8 mouse cellular contexts compared by ENCODE assay signal in genomic region chr11:115276780-115277603, GRCm38 (mm10). TPM values are rescaled to one million over a fixed set of nuclear protein-coding genes. Genes with fewer than 3 reads are reported as not detected.
DNase-seq lines count a peak whose midpoint lies in the region; ATAC-seq and TF ChIP-seq lines count a peak whose summit lies in the region.

Fdxr (minus strand) TSS chr11:115277050.

- peak within 1 kb of the TSS; percentile 83 for H3K4me2 ChIP-seq in forebrain, embryonic 13.5 days
- peak within 1 kb of the TSS; percentile 92 for H3K4me2 ChIP-seq in liver, postnatal 0 days (ENCODE audit: low read depth, low read length)
- H3K4me2 ChIP-seq in neural tube, embryonic 14.5 days (ENCODE audit: low read depth, low read length), result peak within 1 kb of the TSS; percentile 77

- ATAC-seq in cerebellum, adult (ENCODE audit: insufficient number of reproducible peaks, low FRiP score, low TSS enrichment), result peak; percentile 91
- ATAC-seq in forebrain, embryonic 13.5 days, result peak; percentile 96
- ATAC-seq in liver, postnatal 0 days, result peak; percentile 90
- peak; percentile 96 for ATAC-seq in neural tube, embryonic 14.5 days (ENCODE audit: low read depth)

- no peak for TF ChIP-seq EP300 in ES-Bruce4 (IDR thresholded peaks at IDR 0.05; ENCODE audit: insufficient read depth, low read depth, low read length)
- peak; percentile 86 for TF ChIP-seq EP300 in liver, postnatal 0 days (IDR thresholded peaks at IDR 0.05; ENCODE audit: low read depth)

- H3K4me3 ChIP-seq in ES-Bruce4 (ENCODE audit: low read depth, low read length), result peak within 1 kb of the TSS; percentile 89
- H3K4me3 ChIP-seq in forebrain, embryonic 13.5 days, result peak within 1 kb of the TSS; percentile 67
- H3K4me3 ChIP-seq in liver, postnatal 0 days (ENCODE audit: low read depth, low read length), result peak within 1 kb of the TSS; percentile 61
- H3K4me3 ChIP-seq in neural tube, embryonic 14.5 days (ENCODE audit: low read depth, low read length), result peak within 1 kb of the TSS; percentile 55

- peak within 1 kb of the TSS; percentile 35; the same call in 1 of the 2 replicates for H3K27ac ChIP-seq in ES-Bruce4 (ENCODE audit: insufficient read depth, low read length)
- peak within 1 kb of the TSS; percentile 86 for H3K27ac ChIP-seq in forebrain, embryonic 13.5 days
- H3K27ac ChIP-seq in liver, postnatal 0 days (ENCODE audit: low read depth), result peak within 1 kb of the TSS; percentile 93
- peak within 1 kb of the TSS; percentile 91 for H3K27ac ChIP-seq in neural tube, embryonic 14.5 days (ENCODE audit: low read depth, low read length)

- intact Hi-C loops in heart, postnatal 10 days (cut with DNase I), result no loop called here

- no peaks in the 10 kb centered on the region for H3K9me3 ChIP-seq in ES-Bruce4 (replicated peaks; ENCODE audit: control insufficient read depth, insufficient read depth, low read length, poor library complexity, severe bottlenecking)
- no peaks in the 10 kb centered on the region for H3K9me3 ChIP-seq in forebrain, embryonic 13.5 days (replicated peaks)
- no peaks in the 10 kb centered on the region for H3K9me3 ChIP-seq in liver, postnatal 0 days (ENCODE audit: low read length)
- H3K9me3 ChIP-seq in neural tube, embryonic 14.5 days (ENCODE audit: control insufficient read depth, low read length), result no peaks in the 10 kb centered on the region

- H3K36me3 ChIP-seq in ES-Bruce4 (ENCODE audit: control insufficient read depth, insufficient read depth, low read length, poor library complexity, severe bottlenecking), result no peaks in the 10 kb centered on the region
- H3K36me3 ChIP-seq in forebrain, embryonic 13.5 days (ENCODE audit: poor library complexity, severe bottlenecking), result no peaks in the 10 kb centered on the region
- no peaks in the 10 kb centered on the region for H3K36me3 ChIP-seq in liver, postnatal 0 days (replicated peaks; ENCODE audit: insufficient read depth, low read length)
- no peaks in the 10 kb centered on the region for H3K36me3 ChIP-seq in neural tube, embryonic 14.5 days (ENCODE audit: control insufficient read depth, insufficient read depth, low read length)

- TF ChIP-seq POLR2A in ES-Bruce4 (IDR thresholded peaks at IDR 0.05; ENCODE audit: insufficient read depth, low read length), result peak; percentile 91

- H3K9ac ChIP-seq in ES-Bruce4 (ENCODE audit: low read depth, poor library complexity, severe bottlenecking), result peak within 1 kb of the TSS; percentile 74
- peak within 1 kb of the TSS; percentile 80 for H3K9ac ChIP-seq in forebrain, embryonic 13.5 days
- peak within 1 kb of the TSS; percentile 69 for H3K9ac ChIP-seq in liver, postnatal 0 days (replicated peaks)
- H3K9ac ChIP-seq in neural tube, embryonic 14.5 days (replicated peaks; ENCODE audit: low read depth, low read length), result peak within 1 kb of the TSS; percentile 61

- H3K4me1 ChIP-seq in ES-Bruce4 (ENCODE audit: control insufficient read depth, insufficient read depth, low read length), result peaks cover 2% of the 10 kb centered on the region
- peaks cover 26% of the 10 kb centered on the region for H3K4me1 ChIP-seq in forebrain, embryonic 13.5 days
- H3K4me1 ChIP-seq in liver, postnatal 0 days (ENCODE audit: insufficient read depth), result peaks cover 33% of the 10 kb centered on the region
- peaks cover 9% of the 10 kb centered on the region for H3K4me1 ChIP-seq in neural tube, embryonic 14.5 days (ENCODE audit: control insufficient read depth, insufficient read depth, low read length)

- under 1% methylated on average over 42 of the region's 42 CpGs for WGBS in forebrain, embryonic 13.5 days
- under 1% methylated on average over 42 of the region's 42 CpGs for WGBS in large intestine, adult 2 months
- WGBS in liver, postnatal 0 days (ENCODE audit: insufficient replicate concordance), result under 1% methylated on average over 41 of the region's 42 CpGs
- under 1% methylated on average over 42 of the region's 42 CpGs for WGBS in neural tube, embryonic 14.5 days

- DNase-seq in heart, postnatal 10 days, result peak; percentile 99
- DNase-seq in large intestine, adult 2 months (ENCODE audit: low read depth, low spot score), result peak; percentile 100
- peak; percentile 99 for DNase-seq in liver, postnatal 0 days
- DNase-seq in testis, postnatal 10 days (ENCODE audit: low spot score), result peak; percentile 100

- no peak for TF ChIP-seq CTCF in ES-Bruce4 (IDR thresholded peaks at IDR 0.05; ENCODE audit: low read depth, low read length)
- TF ChIP-seq CTCF in liver, postnatal 0 days (IDR thresholded peaks at IDR 0.05; ENCODE audit: low read depth), result peak; percentile 24; the same call in 1 of the 2 replicates

- H3K27me3 ChIP-seq in ES-Bruce4 (ENCODE audit: control insufficient read depth, insufficient read depth, low read length, poor library complexity, severe bottlenecking), result no peaks in the 10 kb centered on the region
- no peaks in the 10 kb centered on the region for H3K27me3 ChIP-seq in forebrain, embryonic 13.5 days
- no peaks in the 10 kb centered on the region for H3K27me3 ChIP-seq in liver, postnatal 0 days (ENCODE audit: insufficient read depth, low read length)
- no peaks in the 10 kb centered on the region for H3K27me3 ChIP-seq in neural tube, embryonic 14.5 days (ENCODE audit: control insufficient read depth, insufficient read depth, low read length)

RNA-seq across cellular contexts. Expression of gene Fdxr, which starts in this region (rescaled TPM):
- polyA plus RNA-seq in ES-Bruce4 (2011; ENCODE audit: insufficient read depth, insufficient read length, low read depth, missing spikeins), result 11.6 and 12.8 TPM in 2 replicates
- polyA plus RNA-seq in forebrain, embryonic 13.5 days (2015; fragmentation: Nextera tagmentation; extraction: Ambion mirVana), result 19.7 and 20.5 TPM in 2 replicates
- 1 to 10 TPM; 7.7 to 9.1 TPM for total RNA-seq in heart, postnatal 10 days (2021)
- 10.0 and 11.8 TPM in 2 replicates for polyA plus RNA-seq in large intestine, adult 2 months (2012; rRNA removed)
- polyA plus RNA-seq in liver, postnatal 0 days (2015; fragmentation: Nextera tagmentation; extraction: Ambion mirVana), result 7.0 and 7.3 TPM in 2 replicates
- polyA plus RNA-seq in neural tube, embryonic 14.5 days (2014; fragmentation: Nextera tagmentation; extraction: Ambion mirVana), result 12.5 and 14.6 TPM in 2 replicates

Comparison
In these comparisons a context has a peak if more than half of its experiments do, and no peak if none do; other contexts are left out.
1. Peak in every context shown above with its lines: DNase-seq, ATAC-seq, H3K4me3 ChIP-seq and H3K27ac ChIP-seq.
2. H3K27ac ChIP-seq: peak in every context shown above with its lines; median percentile 93 in liver, postnatal 0 days; 91 in neural tube, embryonic 14.5 days; 86 in forebrain, embryonic 13.5 days; 35 in ES-Bruce4.